Mouse (Mus musculus) liver, embryonic 14.5 days (tissue): Measurements from ENCODE around the gene Leng8.

Experiments
- CTCF ChIP-seq: IDR thresholded peaks from 2 replicates; pipeline ENCODE4 v1.5.1; 2016; ENCODE audit warnings: antibody characterized with exemption, low read depth, control low read depth
- EP300 ChIP-seq: IDR thresholded peaks from 2 replicates; pipeline ENCODE4 v1.6.1; 2016; ENCODE audit warnings: antibody characterized with exemption, low read depth

GRCm38 (mm10) chr7:4147371-4147770 is 10.5 kb downstream of the Leng8 start:
- TF ChIP-seq CTCF (no peak), EP300 (no peak)
